Comparison of ENCODE assay signal across 8 mouse cellular contexts in genomic region chr11:75966401-75967372, GRCm38 (mm10). TPM values are rescaled to one million over a fixed set of nuclear protein-coding genes. Genes with fewer than 3 reads are reported as not detected.
DNase-seq lines count a peak whose midpoint lies in the region; ATAC-seq lines count a peak whose summit lies in the region.

No protein-coding gene starts in this region.

- peak; percentile 91 for DNase-seq in CD4-positive, CD25-positive, alpha-beta regulatory T cell, adult 2 months (ENCODE audit: low read depth, low spot score)
- DNase-seq in brain, adult 2 months (ENCODE audit: low read depth, low spot score) = peak; percentile 66
- peak; percentile 79 for DNase-seq in neural tube, embryonic 11.5 days (ENCODE audit: low spot score)

- H3K27ac ChIP-seq in heart, embryonic 12.5 days (ENCODE audit: poor library complexity, severe bottlenecking) = no peak overlapping the region
- H3K27ac ChIP-seq in kidney, embryonic 16.5 days (ENCODE audit: low read length) = peak overlapping the region; percentile 69
- H3K27ac ChIP-seq in liver, embryonic 15.5 days (replicated peaks) = no peak overlapping the region
- no peak overlapping the region for H3K27ac ChIP-seq in neural tube, embryonic 11.5 days (ENCODE audit: low read depth, low read length)
- H3K27ac ChIP-seq in stomach, embryonic 16.5 days (ENCODE audit: low read length) = peak overlapping the region; percentile 71

- peaks cover 40% of the 10 kb centered on the region for H3K27me3 ChIP-seq in erythroblast, embryonic 14.5 days (ENCODE audit: control insufficient read depth)
- peaks cover 33% of the 10 kb centered on the region for H3K27me3 ChIP-seq in heart, embryonic 12.5 days (replicated peaks)
- peaks cover 5% of the 10 kb centered on the region; the same call in 1 of the 2 replicates for H3K27me3 ChIP-seq in kidney, embryonic 16.5 days (ENCODE audit: insufficient read depth, low read length)
- H3K27me3 ChIP-seq in liver, embryonic 15.5 days = peaks cover 66% of the 10 kb centered on the region
- peaks cover 15% of the 10 kb centered on the region; the same call in 1 of the 2 replicates for H3K27me3 ChIP-seq in neural tube, embryonic 11.5 days (ENCODE audit: control insufficient read depth, insufficient read depth, low read length)
- H3K27me3 ChIP-seq in stomach, embryonic 16.5 days (ENCODE audit: control insufficient read depth, insufficient read depth, low read length) = no peaks in the 10 kb centered on the region

- H3K9ac ChIP-seq in heart, embryonic 12.5 days = peak overlapping the region; percentile 73
- H3K9ac ChIP-seq in kidney, embryonic 16.5 days (replicated peaks; ENCODE audit: low read length) = peak overlapping the region; percentile 76
- H3K9ac ChIP-seq in liver, embryonic 15.5 days = peak overlapping the region; percentile 43; the same call in 1 of the 2 replicates
- H3K9ac ChIP-seq in neural tube, embryonic 11.5 days (ENCODE audit: low read length) = peak overlapping the region; percentile 61
- peak overlapping the region; percentile 79 for H3K9ac ChIP-seq in stomach, embryonic 16.5 days (ENCODE audit: low read length)

- ATAC-seq in heart, embryonic 12.5 days (ENCODE audit: insufficient number of reproducible peaks, low FRiP score) = peak; percentile 80
- ATAC-seq in kidney, embryonic 16.5 days (ENCODE audit: low FRiP score, low TSS enrichment) = peak; percentile 89
- ATAC-seq in liver, embryonic 15.5 days (ENCODE audit: insufficient read depth) = peak; percentile 73
- peak; percentile 64 for ATAC-seq in neural tube, embryonic 11.5 days (ENCODE audit: insufficient read depth, low FRiP score, low TSS enrichment)
- ATAC-seq in stomach, embryonic 16.5 days (ENCODE audit: insufficient read depth, low FRiP score) = peak; percentile 89

- H3K9me3 ChIP-seq in erythroblast, embryonic 14.5 days (ENCODE audit: control insufficient read depth, low read length) = no peaks in the 10 kb centered on the region
- H3K9me3 ChIP-seq in heart, embryonic 12.5 days (replicated peaks) = no peaks in the 10 kb centered on the region
- H3K9me3 ChIP-seq in kidney, embryonic 16.5 days (ENCODE audit: low read length) = no peaks in the 10 kb centered on the region
- H3K9me3 ChIP-seq in liver, embryonic 15.5 days (replicated peaks) = no peaks in the 10 kb centered on the region
- no peaks in the 10 kb centered on the region for H3K9me3 ChIP-seq in neural tube, embryonic 11.5 days (ENCODE audit: control insufficient read depth, low read length)
- H3K9me3 ChIP-seq in stomach, embryonic 16.5 days (replicated peaks; ENCODE audit: control insufficient read depth, low read length) = no peaks in the 10 kb centered on the region

- H3K4me1 ChIP-seq in erythroblast, embryonic 14.5 days (ENCODE audit: control insufficient read depth) = peaks cover 7% of the 10 kb centered on the region
- peaks cover 33% of the 10 kb centered on the region for H3K4me1 ChIP-seq in heart, embryonic 12.5 days (replicated peaks)
- H3K4me1 ChIP-seq in kidney, embryonic 16.5 days (ENCODE audit: insufficient read depth, low read length) = peaks cover 24% of the 10 kb centered on the region
- H3K4me1 ChIP-seq in liver, embryonic 15.5 days (replicated peaks) = peaks cover 14% of the 10 kb centered on the region
- peaks cover 16% of the 10 kb centered on the region for H3K4me1 ChIP-seq in neural tube, embryonic 11.5 days (ENCODE audit: control insufficient read depth, insufficient read depth, low read length)
- H3K4me1 ChIP-seq in stomach, embryonic 16.5 days (ENCODE audit: control insufficient read depth, insufficient read depth, low read length) = peaks cover 13% of the 10 kb centered on the region; the same call in 1 of the 2 replicates

- peak overlapping the region; percentile 93 for H3K4me2 ChIP-seq in heart, embryonic 12.5 days
- peak overlapping the region; percentile 92 for H3K4me2 ChIP-seq in kidney, embryonic 16.5 days (replicated peaks; ENCODE audit: low read depth, low read length)
- peak overlapping the region; percentile 77 for H3K4me2 ChIP-seq in liver, embryonic 15.5 days
- H3K4me2 ChIP-seq in neural tube, embryonic 11.5 days (ENCODE audit: low read depth) = peak overlapping the region; percentile 96
- H3K4me2 ChIP-seq in stomach, embryonic 16.5 days (ENCODE audit: low read depth, low read length) = peak overlapping the region; percentile 93

- WGBS in heart, embryonic 12.5 days = under 1% methylated on average over 84 of the region's 90 CpGs
- WGBS in kidney, embryonic 16.5 days = 0% methylated on average over 84 of the region's 90 CpGs
- under 1% methylated on average over 90 of the region's 90 CpGs for WGBS in liver, embryonic 15.5 days (ENCODE audit: insufficient replicate concordance)
- WGBS in neural tube, embryonic 11.5 days = under 1% methylated on average over 77 of the region's 90 CpGs
- WGBS in stomach, embryonic 16.5 days = under 1% methylated on average over 80 of the region's 90 CpGs

- peak overlapping the region; percentile 50 for H3K4me3 ChIP-seq in erythroblast, embryonic 14.5 days (replicated peaks)
- H3K4me3 ChIP-seq in heart, embryonic 12.5 days = peak overlapping the region; percentile 67
- H3K4me3 ChIP-seq in kidney, embryonic 16.5 days (ENCODE audit: low read length) = peak overlapping the region; percentile 66
- peak overlapping the region; percentile 60 for H3K4me3 ChIP-seq in liver, embryonic 15.5 days (replicated peaks)
- peak overlapping the region; percentile 64 for H3K4me3 ChIP-seq in neural tube, embryonic 11.5 days (ENCODE audit: low read depth, low read length)
- peak overlapping the region; percentile 65 for H3K4me3 ChIP-seq in stomach, embryonic 16.5 days (replicated peaks; ENCODE audit: low read length)

- no peaks in the 10 kb centered on the region for H3K36me3 ChIP-seq in erythroblast, embryonic 14.5 days (ENCODE audit: control insufficient read depth)
- no peaks in the 10 kb centered on the region for H3K36me3 ChIP-seq in heart, embryonic 12.5 days
- no peaks in the 10 kb centered on the region for H3K36me3 ChIP-seq in kidney, embryonic 16.5 days (ENCODE audit: insufficient read depth, low read length)
- no peaks in the 10 kb centered on the region for H3K36me3 ChIP-seq in liver, embryonic 15.5 days (replicated peaks)
- no peaks in the 10 kb centered on the region for H3K36me3 ChIP-seq in neural tube, embryonic 11.5 days (ENCODE audit: control insufficient read depth, insufficient read depth, low read length)
- no peaks in the 10 kb centered on the region for H3K36me3 ChIP-seq in stomach, embryonic 16.5 days (ENCODE audit: control insufficient read depth, insufficient read depth, low read length)

RNA-seq across cellular contexts. Expression of gene Rph3al, which starts 28.5 kb away (rescaled TPM):
- not detected in 2 replicates for polyA plus RNA-seq in erythroblast, embryonic 14.5 days (2012)
- polyA plus RNA-seq in heart, embryonic 12.5 days (2016; fragmentation: Nextera tagmentation; extraction: Ambion mirVana) = 6.2 and 7.1 TPM in 2 replicates
- 17.5 and 18.0 TPM in 2 replicates for polyA plus RNA-seq in kidney, embryonic 16.5 days (2015; fragmentation: Nextera tagmentation; extraction: Ambion mirVana)
- 0.47 and 0.81 TPM in 2 replicates for polyA plus RNA-seq in liver, embryonic 15.5 days (2015; fragmentation: Nextera tagmentation; extraction: Ambion mirVana)
- polyA plus RNA-seq in neural tube, embryonic 11.5 days (2014; fragmentation: Nextera tagmentation; extraction: Ambion mirVana) = 1.2 and 2.0 TPM in 2 replicates
- polyA plus RNA-seq in stomach, embryonic 16.5 days (2015; fragmentation: Nextera tagmentation; extraction: Ambion mirVana) = 10.5 and 10.9 TPM in 2 replicates

RNA-seq across cellular contexts. Expression of gene 1700016K19Rik, which starts 33.0 kb away (rescaled TPM):
- polyA plus RNA-seq in erythroblast, embryonic 14.5 days (2012) = not detected in 2 replicates
- 0.26 TPM in 1 of 2 replicates, not detected in the other for polyA plus RNA-seq in heart, embryonic 12.5 days (2016; fragmentation: Nextera tagmentation; extraction: Ambion mirVana)
- polyA plus RNA-seq in kidney, embryonic 16.5 days (2015; fragmentation: Nextera tagmentation; extraction: Ambion mirVana) = 0.39 and 0.70 TPM in 2 replicates
- not detected in 2 replicates for polyA plus RNA-seq in liver, embryonic 15.5 days (2015; fragmentation: Nextera tagmentation; extraction: Ambion mirVana)
- not detected in 2 replicates for polyA plus RNA-seq in neural tube, embryonic 11.5 days (2014; fragmentation: Nextera tagmentation; extraction: Ambion mirVana)
- 2.9 and 3.7 TPM in 2 replicates for polyA plus RNA-seq in stomach, embryonic 16.5 days (2015; fragmentation: Nextera tagmentation; extraction: Ambion mirVana)

Comparison
In these comparisons a context has a peak if more than half of its experiments do, and no peak if none do; other contexts are left out.
1. H3K27ac ChIP-seq: peak in kidney, embryonic 16.5 days (single experiment) and stomach, embryonic 16.5 days (single experiment); none in heart, embryonic 12.5 days (single experiment), liver, embryonic 15.5 days (single experiment) and neural tube, embryonic 11.5 days (single experiment).
2. Peak in every context shown above with its lines, with median percentiles within 50 percentile points of each other: DNase-seq, H3K4me3 ChIP-seq, ATAC-seq, H3K4me2 ChIP-seq and H3K9ac ChIP-seq.